Mouse (Mus musculus): ENCODE measurements around the gene Lpar1. TPM values are rescaled to one million over a fixed set of nuclear protein-coding genes. Genes with fewer than 3 reads are reported as not detected.

Lpar1 gene
- polyA plus RNA-seq, 1 experiment = 53.6 TPM

DNA sequence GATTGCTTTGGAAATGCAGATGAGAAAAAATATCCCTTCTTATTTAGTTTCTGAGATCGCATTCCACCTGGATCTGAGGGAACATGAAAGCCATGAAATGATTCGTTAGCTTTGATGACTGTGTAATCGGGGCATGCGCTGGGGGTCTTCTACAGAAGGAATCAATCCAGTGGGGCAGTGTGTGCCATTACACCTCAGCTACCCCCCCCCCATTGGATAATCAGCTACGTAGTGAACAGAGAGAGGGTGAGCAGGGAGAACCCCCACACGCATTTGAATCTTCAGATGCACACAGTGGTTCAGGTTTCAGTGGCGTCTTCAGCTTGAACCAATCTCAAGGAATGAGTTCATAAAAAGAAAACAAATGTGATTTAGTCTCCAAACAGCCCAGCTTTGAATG, 115.0 kb downstream of the Lpar1 start:
- Histone ChIP-seq H3K27me3 (ENCODE audit: control insufficient read depth, insufficient read depth, low read length) (no peaks in the 10 kb centered on the region), H3K27ac (ENCODE audit: insufficient read depth, low read length) (no peak overlapping the region), H3K4me3 (replicated peaks; ENCODE audit: insufficient read depth, low read depth, low read length) (no peak overlapping the region), H3K4me1 (ENCODE audit: control insufficient read depth, insufficient read depth, low read length) (no peaks in the 10 kb centered on the region)
- TF ChIP-seq POLR2A (IDR thresholded peaks at IDR 0.05; ENCODE audit: borderline replicate concordance, insufficient read depth, low read length) (no peak), CTCF (IDR thresholded peaks at IDR 0.05; ENCODE audit: borderline replicate concordance, insufficient read depth, low read depth, low read length) (no peak)
- WGBS = 70% methylated on average over 7 of the region's 7 CpGs
- DNase-seq = no peak

DNA sequence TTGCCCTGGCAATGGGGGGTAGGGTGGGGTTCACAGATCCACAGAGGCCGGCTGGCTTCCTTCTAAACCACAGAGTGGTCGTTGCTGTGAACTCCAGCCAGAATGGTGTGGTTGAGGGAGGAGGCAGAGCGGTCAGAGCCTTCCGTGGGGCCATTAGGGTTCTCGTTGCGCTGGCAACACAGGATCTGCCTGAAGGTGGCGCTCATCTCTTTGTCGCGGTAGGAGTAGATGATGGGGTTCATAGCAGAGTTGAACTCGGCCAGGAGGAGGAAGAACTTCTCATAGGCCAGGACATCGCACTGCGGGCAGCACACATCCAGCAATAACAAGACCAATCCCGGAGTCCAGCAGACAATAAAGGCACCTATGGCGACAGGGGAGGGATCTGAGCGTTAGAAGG, 116.4 kb downstream of the Lpar1 start:
- WGBS = 86% methylated on average over 15 of the region's 15 CpGs
- H3K4me1 ChIP-seq (ENCODE audit: control insufficient read depth, insufficient read depth, low read length) = no peaks in the 10 kb centered on the region
- no peak overlapping the region for H3K27ac ChIP-seq (ENCODE audit: insufficient read depth, low read length)

GRCm38 (mm10) chr4:58423276-58423930, 130.3 kb downstream of the Lpar1 start:
- DNase-seq = no peak
- no peaks in the 10 kb centered on the region for H3K4me1 ChIP-seq (ENCODE audit: control insufficient read depth, insufficient read depth, low read length)
- no peak overlapping the region for H3K4me3 ChIP-seq (replicated peaks; ENCODE audit: insufficient read depth, low read depth, low read length)
- TF ChIP-seq CTCF (IDR thresholded peaks at IDR 0.05; ENCODE audit: borderline replicate concordance, insufficient read depth, low read depth, low read length) (no peak), POLR2A (IDR thresholded peaks at IDR 0.05; ENCODE audit: borderline replicate concordance, insufficient read depth, low read length) (no peak)
- no peak overlapping the region for H3K27ac ChIP-seq (ENCODE audit: insufficient read depth, low read length)
- no peaks in the 10 kb centered on the region for H3K27me3 ChIP-seq (ENCODE audit: control insufficient read depth, insufficient read depth, low read length)
- 19% methylated on average over 9 of the region's 9 CpGs for WGBS

More for the DNA sequence above, 116.4 kb downstream of the Lpar1 start:
- no peak for DNase-seq
- Histone ChIP-seq H3K4me3 (replicated peaks; ENCODE audit: insufficient read depth, low read depth, low read length) (no peak overlapping the region), H3K27me3 (ENCODE audit: control insufficient read depth, insufficient read depth, low read length) (no peaks in the 10 kb centered on the region)
- no peak for TF ChIP-seq POLR2A (IDR thresholded peaks at IDR 0.05; ENCODE audit: borderline replicate concordance, insufficient read depth, low read length)
- TF ChIP-seq CTCF (IDR thresholded peaks at IDR 0.05; ENCODE audit: borderline replicate concordance, insufficient read depth, low read depth, low read length) = no peak

DNA sequence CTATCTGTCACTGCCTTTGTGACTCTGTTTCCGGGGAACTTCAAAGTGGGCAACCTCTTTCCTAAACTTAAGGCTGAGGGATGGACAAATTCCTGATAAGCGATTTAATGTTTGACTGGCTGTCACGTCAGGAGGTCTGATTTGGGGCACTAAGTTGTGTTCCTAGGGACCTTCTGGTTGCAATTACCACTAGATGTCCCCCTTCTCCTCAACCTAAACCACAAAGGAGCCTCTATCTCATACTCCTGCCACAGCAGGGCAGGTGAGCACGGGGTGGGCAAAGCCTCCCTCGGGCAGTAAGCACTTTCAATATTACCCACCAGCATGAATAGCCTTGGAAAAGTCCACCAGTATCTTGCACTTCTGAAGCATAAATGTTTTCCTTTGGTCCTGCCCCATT, 134.5 kb downstream of the Lpar1 start:
- H3K27ac ChIP-seq (ENCODE audit: insufficient read depth, low read length) = no peak overlapping the region
- 71% methylated on average over 5 of the region's 5 CpGs for WGBS
- no peak for TF ChIP-seq POLR2A (IDR thresholded peaks at IDR 0.05; ENCODE audit: borderline replicate concordance, insufficient read depth, low read length)
- TF ChIP-seq CTCF (IDR thresholded peaks at IDR 0.05; ENCODE audit: borderline replicate concordance, insufficient read depth, low read depth, low read length) = no peak

DNA sequence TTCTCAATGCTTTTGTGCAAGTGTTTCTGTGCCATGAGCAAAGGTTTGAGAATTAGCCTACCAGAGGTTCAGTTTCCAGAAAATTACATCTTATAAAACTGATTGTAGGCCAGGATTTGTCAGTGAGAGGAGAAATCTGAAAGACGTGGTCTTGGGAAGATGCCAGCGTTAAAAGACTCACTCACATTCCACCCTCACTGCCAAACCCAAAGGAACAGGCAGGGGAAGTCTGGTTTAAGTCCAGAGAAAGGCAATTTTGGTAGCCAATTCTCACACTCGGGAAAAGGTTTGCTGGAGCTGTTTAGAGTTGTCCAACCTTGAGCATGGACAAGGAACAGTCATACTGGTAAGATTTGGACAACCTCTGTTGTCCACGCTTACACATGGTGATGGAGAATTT, 136.4 kb downstream of the Lpar1 start:
- Histone ChIP-seq H3K4me1 (ENCODE audit: control insufficient read depth, insufficient read depth, low read length) (no peaks in the 10 kb centered on the region), H3K4me3 (replicated peaks; ENCODE audit: insufficient read depth, low read depth, low read length) (no peak overlapping the region), H3K27me3 (ENCODE audit: control insufficient read depth, insufficient read depth, low read length) (no peaks in the 10 kb centered on the region), H3K27ac (ENCODE audit: insufficient read depth, low read length) (no peak overlapping the region)
- no peak for DNase-seq
- 16% methylated on average over 4 of the region's 4 CpGs for WGBS
- TF ChIP-seq POLR2A (IDR thresholded peaks at IDR 0.05; ENCODE audit: borderline replicate concordance, insufficient read depth, low read length) = no peak
- TF ChIP-seq CTCF (IDR thresholded peaks at IDR 0.05; ENCODE audit: borderline replicate concordance, insufficient read depth, low read depth, low read length) = no peak

More for the DNA sequence above, 134.5 kb downstream of the Lpar1 start:
- no peak for DNase-seq
- Histone ChIP-seq H3K4me3 (replicated peaks; ENCODE audit: insufficient read depth, low read depth, low read length) (no peak overlapping the region), H3K4me1 (ENCODE audit: control insufficient read depth, insufficient read depth, low read length) (no peaks in the 10 kb centered on the region), H3K27me3 (ENCODE audit: control insufficient read depth, insufficient read depth, low read length) (no peaks in the 10 kb centered on the region)

DNA sequence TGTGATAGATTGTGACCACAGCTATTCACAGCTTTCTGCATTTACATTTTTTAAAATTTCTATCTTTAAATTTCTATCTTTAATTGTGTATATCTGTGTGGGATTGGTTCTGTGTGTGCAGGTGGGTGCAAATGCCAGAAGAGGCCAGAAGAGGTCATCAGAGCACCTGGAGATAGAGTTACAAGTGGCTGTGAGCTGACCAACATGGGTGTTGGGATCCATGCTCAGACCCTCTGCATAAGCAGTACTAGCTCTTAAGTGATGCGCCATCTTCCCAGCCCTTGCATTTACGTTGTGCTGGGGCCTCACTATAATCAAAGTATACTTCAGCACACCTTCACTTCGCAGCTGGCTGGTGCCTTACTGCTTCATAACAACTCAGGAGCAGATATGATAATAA, 138.2 kb downstream of the Lpar1 start:
- WGBS = 97% methylated on average over 3 of the region's 3 CpGs
- H3K4me1 ChIP-seq (ENCODE audit: control insufficient read depth, insufficient read depth, low read length) = no peaks in the 10 kb centered on the region
- H3K4me3 ChIP-seq (replicated peaks; ENCODE audit: insufficient read depth, low read depth, low read length) = no peak overlapping the region
- DNase-seq = no peak
- no peak overlapping the region for H3K27ac ChIP-seq (ENCODE audit: insufficient read depth, low read length)
- no peak for TF ChIP-seq CTCF (IDR thresholded peaks at IDR 0.05; ENCODE audit: borderline replicate concordance, insufficient read depth, low read depth, low read length)
- TF ChIP-seq POLR2A (IDR thresholded peaks at IDR 0.05; ENCODE audit: borderline replicate concordance, insufficient read depth, low read length) = no peak
- no peaks in the 10 kb centered on the region for H3K27me3 ChIP-seq (ENCODE audit: control insufficient read depth, insufficient read depth, low read length)

DNA sequence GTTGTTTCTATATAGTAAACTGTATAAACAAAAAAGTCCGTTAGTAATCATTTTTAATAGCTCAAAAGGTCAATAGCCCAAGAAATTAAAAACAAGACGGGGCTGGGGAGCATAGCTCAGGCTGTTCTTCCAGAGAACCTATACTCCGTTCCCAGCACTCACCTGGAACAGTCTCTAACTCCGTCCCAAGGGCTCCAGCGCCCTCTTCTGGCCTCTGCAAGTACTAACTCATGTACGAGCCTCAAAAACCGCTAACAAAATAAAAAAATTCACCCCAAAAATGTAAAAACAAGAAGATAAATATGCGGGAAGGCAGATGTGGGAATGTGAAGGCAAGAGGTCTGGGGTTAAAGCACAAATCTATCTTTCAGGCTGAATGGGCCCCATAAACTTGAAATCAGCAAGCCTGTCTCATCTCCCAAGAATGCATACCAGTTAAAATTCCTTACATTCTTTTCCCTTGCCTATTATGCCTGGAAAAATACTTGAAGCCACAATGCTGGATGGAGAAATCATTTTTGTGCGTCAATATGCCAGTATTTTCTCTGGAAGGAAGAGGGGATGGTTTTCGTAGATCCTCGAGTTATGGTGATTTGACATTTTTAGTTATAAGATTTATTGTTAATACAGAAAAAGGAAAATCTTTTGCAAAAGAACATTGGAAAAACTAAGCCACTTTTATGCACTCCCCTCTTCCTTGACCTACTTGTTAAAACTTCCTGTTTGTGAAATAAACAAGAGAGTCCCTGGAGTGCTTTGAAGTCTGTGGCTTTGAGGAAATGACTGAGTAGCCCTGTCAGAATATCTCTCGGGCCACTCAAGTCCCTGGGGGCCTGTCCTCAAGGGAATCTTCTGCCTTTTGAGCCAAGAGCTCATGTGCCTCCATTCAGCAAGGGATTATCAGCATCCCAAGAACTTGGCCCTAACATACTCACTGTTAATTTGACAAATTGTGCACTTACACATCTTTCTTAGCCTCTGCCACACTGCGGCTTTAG, 140.2 kb downstream of the Lpar1 start:
- no peak for DNase-seq
- Histone ChIP-seq H3K4me3 (replicated peaks; ENCODE audit: insufficient read depth, low read depth, low read length) (no peak overlapping the region), H3K4me1 (ENCODE audit: control insufficient read depth, insufficient read depth, low read length) (no peaks in the 10 kb centered on the region), H3K27me3 (ENCODE audit: control insufficient read depth, insufficient read depth, low read length) (no peaks in the 10 kb centered on the region), H3K27ac (ENCODE audit: insufficient read depth, low read length) (no peak overlapping the region)
- 76% methylated on average over 13 of the region's 13 CpGs for WGBS
- no peak for TF ChIP-seq CTCF (IDR thresholded peaks at IDR 0.05; ENCODE audit: borderline replicate concordance, insufficient read depth, low read depth, low read length)
- TF ChIP-seq POLR2A (IDR thresholded peaks at IDR 0.05; ENCODE audit: borderline replicate concordance, insufficient read depth, low read length) = no peak

Measured in cerebellum, adult 2 months (tissue).